Comparison of ENCODE assay signal across 31 mouse cellular contexts in genomic region chr10:67977271-67977670, GRCm38 (mm10). TPM values are rescaled to one million over a fixed set of nuclear protein-coding genes. Genes with fewer than 3 reads are reported as not detected.
DNase-seq lines count a peak whose midpoint lies in the region; ATAC-seq and TF ChIP-seq lines count a peak whose summit lies in the region.
"Had no signal": no experiment of that assay in that cellular context is flagged by ENCODE, and none has a peak within 500 bp of the region (broad histone marks: within the 10 kb centered on the region; RNA-seq: fewer than 3 reads in every experiment).

No protein-coding gene starts in this region.

- H3K9ac ChIP-seq in intestine, embryonic 16.5 days (ENCODE audit: low read depth, low read length) = no peak overlapping the region
- H3K9ac ChIP-seq: forebrain, embryonic 12.5 days; forebrain, postnatal 0 days; intestine, embryonic 15.5 days; limb, embryonic 12.5 days; liver, embryonic 15.5 days; lung, embryonic 15.5 days; midbrain, embryonic 15.5 days had no signal

- TF ChIP-seq CTCF in thymus, adult 2 months (IDR thresholded peaks at IDR 0.05; ENCODE audit: borderline replicate concordance, control insufficient read depth, extremely low read depth, insufficient read depth, low read length, poor library complexity) = no peak

- 36% methylated on average over 4 of the region's 4 CpGs for WGBS in thymus, adult 2 months
- 59% methylated on average over 4 of the region's 4 CpGs for WGBS in intestine, embryonic 16.5 days

- no peaks in the 10 kb centered on the region for H3K9me3 ChIP-seq in intestine, embryonic 16.5 days (ENCODE audit: control insufficient read depth, low read length)
- H3K9me3 ChIP-seq: forebrain, embryonic 12.5 days; hindbrain, embryonic 10.5 days; intestine, embryonic 15.5 days; limb, embryonic 12.5 days; liver, embryonic 15.5 days; lung, embryonic 15.5 days; midbrain, embryonic 10.5 days; midbrain, embryonic 15.5 days had no signal

- peak; percentile 48 for DNase-seq in CD4-positive helper T cell, adult 2 months (ENCODE audit: low read depth, low spot score)
- DNase-seq in R1 (ENCODE audit: low read depth, low spot score) = peak; percentile 41
- peak; percentile 47 for DNase-seq in thymus, adult 2 months
- peak; percentile 36 to 49 for DNase-seq in thymus, postnatal 36 days
- no peak for DNase-seq in B cell, adult 2 months
- no peak for DNase-seq in spleen, postnatal 36 days (ENCODE audit: low spot score in 2 of 2)
- DNase-seq: adrenal gland, postnatal 25 days; cerebellum, adult 11-12 months; cerebellum, postnatal 10 days; forebrain, postnatal 0 days; gastrocnemius, postnatal 10 days; heart, postnatal 14 days; kidney, adult 8-10 months; layer of hippocampus, adult 9-11 months had no signal

- no peak overlapping the region for H3K4me2 ChIP-seq in intestine, embryonic 16.5 days (ENCODE audit: low read depth, low read length)
- H3K4me2 ChIP-seq: forebrain, embryonic 12.5 days; intestine, embryonic 15.5 days; limb, embryonic 12.5 days; liver, embryonic 15.5 days; lung, embryonic 15.5 days; midbrain, embryonic 15.5 days had no signal

- no peaks in the 10 kb centered on the region for H3K27me3 ChIP-seq in thymus, adult 2 months (ENCODE audit: control insufficient read depth, insufficient read depth, low read length)
- H3K27me3 ChIP-seq in intestine, embryonic 16.5 days (replicated peaks; ENCODE audit: control insufficient read depth, insufficient read depth, low read length) = no peaks in the 10 kb centered on the region
- H3K27me3 ChIP-seq: CH12.LX; forebrain, embryonic 12.5 days; intestine, embryonic 15.5 days; liver, embryonic 15.5 days; lung, embryonic 15.5 days; midbrain, embryonic 15.5 days had no signal

- H3K4me3 ChIP-seq in thymus, adult 2 months (ENCODE audit: control insufficient read depth, insufficient read depth, low read length) = no peak overlapping the region
- no peak overlapping the region for H3K4me3 ChIP-seq in intestine, embryonic 16.5 days (ENCODE audit: low read length)
- H3K4me3 ChIP-seq: erythroblast, embryonic 14.5 days; forebrain, embryonic 12.5 days; hindbrain, embryonic 10.5 days; intestine, embryonic 15.5 days; left cerebral cortex, adult 2 months; limb, embryonic 12.5 days; liver, embryonic 15.5 days; lung, embryonic 15.5 days; midbrain, embryonic 10.5 days; midbrain, embryonic 15.5 days had no signal

- H3K27ac ChIP-seq in thymus, adult 2 months (ENCODE audit: control insufficient read depth, insufficient read depth, low read length) = no peak overlapping the region
- H3K27ac ChIP-seq in intestine, embryonic 16.5 days (ENCODE audit: low read length) = no peak overlapping the region
- H3K27ac ChIP-seq: forebrain, embryonic 12.5 days; hindbrain, embryonic 10.5 days; intestine, embryonic 15.5 days; kidney, postnatal 0 days; left cerebral cortex, adult 2 months; limb, embryonic 12.5 days; liver, embryonic 15.5 days; lung, embryonic 15.5 days; midbrain, embryonic 10.5 days; midbrain, embryonic 15.5 days had no signal

- ATAC-seq in intestine, embryonic 16.5 days = no peak
- ATAC-seq: forebrain, postnatal 0 days; hindbrain, embryonic 16.5 days; intestine, embryonic 15.5 days; midbrain, embryonic 15.5 days had no signal

- H3K4me1 ChIP-seq in thymus, adult 2 months (replicated peaks; ENCODE audit: control insufficient read depth, insufficient read depth, low read length) = peaks cover 13% of the 10 kb centered on the region
- no peaks in the 10 kb centered on the region for H3K4me1 ChIP-seq in intestine, embryonic 16.5 days (ENCODE audit: control insufficient read depth, insufficient read depth, low read length)
- H3K4me1 ChIP-seq: intestine, embryonic 15.5 days had no signal

- no peak for TF ChIP-seq POLR2A in thymus, adult 2 months (IDR thresholded peaks at IDR 0.05; ENCODE audit: control insufficient read depth, extremely low read depth, insufficient read depth, low read length, poor library complexity)

- no peaks in the 10 kb centered on the region for H3K36me3 ChIP-seq in thymus, adult 2 months (ENCODE audit: control insufficient read depth, insufficient read depth, low read length)
- no peaks in the 10 kb centered on the region for H3K36me3 ChIP-seq in intestine, embryonic 16.5 days (ENCODE audit: control insufficient read depth, insufficient read depth, low read length)
- H3K36me3 ChIP-seq: forebrain, embryonic 12.5 days; G1E; intestine, embryonic 15.5 days; limb, embryonic 12.5 days; liver, embryonic 15.5 days; lung, embryonic 15.5 days; midbrain, embryonic 10.5 days; midbrain, embryonic 15.5 days had no signal

RNA-seq across cellular contexts. Expression of gene Rtkn2, which starts 2.1 kb away (rescaled TPM):
- polyA plus RNA-seq in thymus, adult 2 months (2012; rRNA removed) = 4.2 and 6.6 TPM in 2 replicates
- polyA plus RNA-seq in intestine, embryonic 16.5 days (2015; fragmentation: Nextera tagmentation; extraction: Ambion mirVana) = 4.1 and 5.0 TPM in 2 replicates
- polyA plus RNA-seq: erythroblast, embryonic 14.5 days; G1E; large intestine, adult 2 months; liver, adult 2 months had no signal

Comparison
In these comparisons a context has a peak if more than half of its experiments do, and no peak if none do; other contexts are left out.
1. DNase-seq: peak in CD4-positive helper T cell, adult 2 months (single experiment), R1 (single experiment), thymus, adult 2 months (single experiment) and thymus, postnatal 36 days (2 of 2); none in B cell, adult 2 months (0 of 2) and spleen, postnatal 36 days (0 of 2).